Mouse (Mus musculus) adrenal gland, adult 2 months (tissue): ENCODE measurements around the gene Ifih1. TPM values are rescaled to one million over a fixed set of nuclear protein-coding genes. Genes with fewer than 3 reads are reported as not detected.

Experiments
- DNase-seq: peaks from one replicate; pipeline ENCODE4 v3.0.0; 2021
- polyA plus RNA-seq: library from polyadenylated mRNA; depleted of rRNA; stranded (reverse); fragments of >200 nt; gene quantifications from 2 replicates; pipeline ENCODE4 v1.2.3, GENCODE M21; 2012; rRNA removed
- total RNA-seq, 2 experiments: library from RNA; stranded (reverse); gene quantifications; 2 replicates each; pipeline ENCODE4 v1.2.3; 2021

Gene Ifih1
- total and polyA plus RNA-seq, 3 experiments = 11.1 to 21.3 (median 13.3) TPM

DNA sequence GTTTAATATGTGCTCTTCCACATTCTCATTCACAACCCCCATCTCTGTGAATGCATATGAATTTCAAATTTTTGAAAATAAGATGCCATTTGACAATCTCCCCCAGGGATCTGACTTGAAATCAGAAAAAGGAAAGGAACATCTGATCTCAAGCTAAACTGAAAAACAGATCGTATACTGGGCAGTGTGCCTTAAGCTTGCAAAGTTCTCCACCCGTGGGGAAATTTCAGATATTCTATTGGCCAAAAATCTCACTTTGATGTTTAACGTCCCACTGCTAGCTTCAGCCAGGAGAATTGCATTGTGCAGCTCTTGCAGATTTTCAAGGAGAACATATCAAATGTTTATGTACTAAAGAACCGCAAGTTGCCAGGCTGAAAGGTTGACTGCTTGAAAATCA, 96.9 kb downstream of the Ifih1 start:
- DNase-seq = no peak

- no peak for DNase-seq
Measured at GRCm38 (mm10) chr2:62548104-62548503, 98.0 kb downstream of the Ifih1 start.

Other genes starting within 250 kb of the Ifih1 start
- 1 to 10 TPM; 3.1 to 3.5 TPM for gene Dpp4, start 234.0 kb downstream of the Ifih1 start, total RNA-seq
- gene Dpp4, start 234.0 kb downstream of the Ifih1 start, polyA plus RNA-seq = 0.31 and 0.35 TPM in 2 replicates
- not detected for gene Gcg, start 162.6 kb downstream of the Ifih1 start, total RNA-seq
- gene Gcg, start 162.6 kb downstream of the Ifih1 start, polyA plus RNA-seq = not detected in 2 replicates
- gene Fap, start 72.2 kb downstream of the Ifih1 start, total RNA-seq = 1 to 10 TPM; 2.3 to 2.9 TPM
- gene Fap, start 72.2 kb downstream of the Ifih1 start, polyA plus RNA-seq = 0.18 and 0.64 TPM in 2 replicates
- gene Gca, start 18.0 kb upstream of the Ifih1 start, total RNA-seq = 1 to 10 TPM; 3.7 to 3.8 TPM
- 1.7 TPM in 2 replicates for gene Gca, start 18.0 kb upstream of the Ifih1 start, polyA plus RNA-seq